Mouse (Mus musculus) heart, postnatal 0 days (tissue): Measurements from ENCODE around the gene Asb16. TPM values are rescaled to one million over a fixed set of nuclear protein-coding genes. Genes with fewer than 3 reads are reported as not detected.

ENCODE experiments used
- ATAC-seq: fragments of 200-750 bp; cut with Nextera tagmentation; 2 replicates; pipeline ENCODE4 v1.8.0; 2017; ENCODE audit warnings: low read depth, moderate number of reproducible peaks, moderate library complexity; ENCODE audit not compliant: insufficient read depth
- DNase-seq: peaks from one replicate; pipeline ENCODE4 v3.0.0-alpha.2; 2016; ENCODE audit warnings: low spot score
- H3K27ac ChIP-seq: fragments of 300-500 bp; sonication (generic); 2 replicates; pipeline ENCODE4 v1.5.1; 2014; ENCODE audit warnings: low read depth, mild to moderate bottlenecking
- H3K27me3 ChIP-seq: fragments of 300-500 bp; sonication (generic); 2 replicates; pipeline ENCODE4 v1.6.1; 2014; ENCODE audit warnings: low read length, mixed read lengths; ENCODE audit not compliant: control insufficient read depth, insufficient read depth
- H3K36me3 ChIP-seq: fragments of 300-500 bp; sonication (generic); replicated peaks from 2 replicates; pipeline ENCODE4 v1.6.1; 2014; ENCODE audit warnings: low read length, mixed read lengths; ENCODE audit not compliant: control insufficient read depth, insufficient read depth
- H3K4me1 ChIP-seq: fragments of 300-500 bp; sonication (generic); 2 replicates; pipeline ENCODE4 v1.6.1; 2014; ENCODE audit warnings: antibody characterized with exemption; ENCODE audit not compliant: control insufficient read depth, insufficient read depth
- H3K4me2 ChIP-seq: fragments of 300-500 bp; sonication (generic); 2 replicates; pipeline ENCODE4 v1.6.1; 2014; ENCODE audit warnings: low read depth, mild to moderate bottlenecking, low read length, moderate library complexity
- H3K4me3 ChIP-seq: fragments of 300-500 bp; sonication (generic); 2 replicates; pipeline ENCODE4 v1.5.1; 2014; ENCODE audit warnings: low read depth, low read length
- H3K9ac ChIP-seq: fragments of 300-500 bp; sonication (generic); replicated peaks from 2 replicates; pipeline ENCODE4 v1.6.1; 2014; ENCODE audit warnings: low read depth, low read length, mixed read lengths
- H3K9me3 ChIP-seq: fragments of 300-500 bp; sonication (generic); replicated peaks from 2 replicates; pipeline ENCODE4 v1.6.1; 2016; ENCODE audit warnings: low read length; ENCODE audit not compliant: control insufficient read depth
- CTCF ChIP-seq: IDR thresholded peaks from 2 replicates; pipeline ENCODE4 v1.5.1; 2016; ENCODE audit warnings: antibody characterized with exemption, control low read depth, low read depth
- EP300 ChIP-seq: IDR thresholded peaks from 2 replicates; pipeline ENCODE4 v1.6.1; 2016; ENCODE audit warnings: antibody characterized with exemption, low read depth
- WGBS: fragments of 180-500 bp; shearing (Covaris S2); extraction: QIAGEN DNeasy Blood & Tissue Kit; methylation state at CpG from one replicate; pipeline ENCODE4 v1.1.7; 2014; 5-methylcytosine and 5-hydroxymethylcytosine counted together
- polyA plus RNA-seq: library from polyadenylated mRNA; unstranded; fragments of >200 nt; fragmentation: Nextera tagmentation; extraction: Ambion mirVana; gene quantifications from 2 replicates; pipeline ENCODE4 v1.2.1, GENCODE M21; 2015
- total RNA-seq: library from RNA; depleted of rRNA; stranded (reverse); fragments of >200 nt; gene quantifications from 2 replicates; pipeline ENCODE4 v1.2.3, GENCODE M21; 2014; ENCODE audit warnings: low replicate concordance

Asb16 gene
- total and polyA plus RNA-seq, 2 experiments from 2014 or later = 0.07 to 0.99 TPM

DNA sequence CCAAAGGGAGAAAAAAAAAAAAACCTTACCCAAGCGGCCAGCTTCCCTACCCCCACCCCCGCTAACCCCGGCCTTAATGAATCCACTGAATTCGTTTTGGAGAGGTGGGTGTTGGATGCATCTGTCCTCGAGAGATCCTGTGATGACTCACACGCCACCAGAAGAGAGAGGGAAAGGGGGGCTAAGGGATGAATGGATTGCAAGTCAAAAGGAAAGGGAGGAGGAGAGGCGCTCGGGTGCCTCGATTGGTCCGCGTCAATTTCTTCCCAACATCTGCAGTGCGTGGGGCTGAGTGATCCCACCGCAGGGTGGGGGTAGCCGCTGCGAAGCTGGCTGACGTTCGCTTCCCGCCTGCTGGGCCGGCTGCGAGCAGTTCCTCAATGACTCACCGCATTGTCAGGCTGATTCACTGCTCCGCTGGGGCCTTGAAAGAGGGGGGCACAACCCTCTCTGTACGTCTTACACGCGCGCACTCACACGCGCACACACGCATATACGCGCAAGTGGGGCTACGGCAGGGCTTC is 23.6 kb upstream of the Asb16 start:
- Histone ChIP-seq H3K4me3 (peak overlapping the region; percentile 40), H3K9ac (peak overlapping the region; percentile 24; the same call in 1 of the 2 replicates), H3K27me3 (no peaks in the 10 kb centered on the region), H3K27ac (peak overlapping the region; percentile 20; the same call in 1 of the 2 replicates), H3K4me2 (peak overlapping the region; percentile 66), H3K9me3 (no peaks in the 10 kb centered on the region; the same call in 1 of the 2 replicates), H3K36me3 (no peaks in the 10 kb centered on the region), H3K4me1 (peaks cover 13% of the 10 kb centered on the region)
- ATAC-seq (peak; percentile 78), DNase-seq (peak; percentile 69)
- 0 out of 2 replicates have a peak, but pooled peaks have one; percentile 61 for TF ChIP-seq EP300
- TF ChIP-seq CTCF = no peak; the same call in 1 of the 2 replicates
- WGBS = under 1% methylated on average over 32 of the region's 32 CpGs

DNA sequence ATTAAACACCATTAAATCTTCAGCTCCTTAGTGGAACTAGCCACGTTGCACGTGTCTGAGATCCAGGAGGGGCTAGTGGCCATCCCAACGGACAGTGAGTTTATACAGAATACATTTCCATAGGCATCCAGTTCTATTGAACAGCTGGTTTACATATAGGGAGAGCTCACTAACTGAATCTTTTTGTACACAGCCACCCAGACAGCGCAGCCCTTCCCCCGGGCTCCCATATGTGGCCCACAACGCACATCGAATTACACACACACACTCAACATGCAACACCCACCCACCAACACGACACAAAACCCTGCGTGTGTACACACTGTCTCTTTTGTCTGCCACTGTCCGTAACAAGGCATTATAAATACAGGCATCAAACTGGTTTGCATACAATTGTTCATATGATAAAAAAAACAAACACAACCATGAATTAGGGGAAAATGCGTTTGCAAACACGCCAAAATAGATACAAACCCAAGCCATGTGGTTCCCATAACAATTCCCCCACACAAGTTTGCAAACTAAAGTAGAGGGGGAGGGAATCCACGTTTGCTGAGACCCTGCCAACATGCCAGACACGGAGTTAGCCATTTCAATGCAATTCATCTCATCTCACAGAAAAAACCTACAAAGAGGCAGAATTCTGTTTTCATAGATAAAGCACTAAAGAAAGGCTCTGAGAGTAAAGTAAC is 22.8 kb upstream of the Asb16 start:
- no peak overlapping the region for H3K9ac ChIP-seq
- ATAC-seq = no peak
- WGBS = 67% methylated on average over 14 of the region's 14 CpGs

DNA sequence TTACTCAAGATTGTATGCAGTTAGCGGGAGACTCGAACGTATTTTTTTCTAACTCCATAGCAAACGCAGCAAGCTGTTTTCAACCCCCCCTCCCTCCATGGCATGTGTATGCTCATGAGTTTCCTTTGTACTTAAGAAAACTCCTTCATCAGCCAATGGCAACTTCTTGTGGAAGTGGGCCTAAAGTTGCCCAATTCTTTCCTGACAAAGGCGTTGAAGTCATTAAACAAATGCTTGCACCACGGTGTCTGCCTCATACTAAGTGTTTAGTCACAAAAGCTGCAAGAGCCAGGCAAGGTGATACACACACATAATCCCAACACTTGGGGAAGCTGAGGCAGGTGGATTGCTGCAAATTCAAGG is 22.3 kb upstream of the Asb16 start:
- TF ChIP-seq EP300 = no peak
- TF ChIP-seq CTCF = no peak
- no peak overlapping the region for H3K4me2 ChIP-seq
- DNase-seq = no peak
- H3K4me3 ChIP-seq = no peak overlapping the region
- WGBS = 82% methylated on average over 6 of the region's 6 CpGs
- H3K27ac ChIP-seq = no peak overlapping the region
- H3K9ac ChIP-seq = no peak overlapping the region
- H3K36me3 ChIP-seq = no peaks in the 10 kb centered on the region
- no peak for ATAC-seq
- peaks cover 13% of the 10 kb centered on the region for H3K4me1 ChIP-seq
- H3K9me3 ChIP-seq = no peaks in the 10 kb centered on the region; the same call in 1 of the 2 replicates
- no peaks in the 10 kb centered on the region for H3K27me3 ChIP-seq

More for the DNA sequence above, 22.8 kb upstream of the Asb16 start:
- peak overlapping the region; percentile 40 for H3K4me3 ChIP-seq
- no peaks in the 10 kb centered on the region for H3K27me3 ChIP-seq
- H3K36me3 ChIP-seq = no peaks in the 10 kb centered on the region
- TF ChIP-seq EP300 (no peak; the same call in 1 of the 2 replicates), CTCF (no peak)
- peak overlapping the region; percentile 20; the same call in 1 of the 2 replicates for H3K27ac ChIP-seq
- peaks cover 13% of the 10 kb centered on the region for H3K4me1 ChIP-seq
- H3K4me2 ChIP-seq = peak overlapping the region; percentile 66
- H3K9me3 ChIP-seq = no peaks in the 10 kb centered on the region; the same call in 1 of the 2 replicates
- no peak for DNase-seq

DNA sequence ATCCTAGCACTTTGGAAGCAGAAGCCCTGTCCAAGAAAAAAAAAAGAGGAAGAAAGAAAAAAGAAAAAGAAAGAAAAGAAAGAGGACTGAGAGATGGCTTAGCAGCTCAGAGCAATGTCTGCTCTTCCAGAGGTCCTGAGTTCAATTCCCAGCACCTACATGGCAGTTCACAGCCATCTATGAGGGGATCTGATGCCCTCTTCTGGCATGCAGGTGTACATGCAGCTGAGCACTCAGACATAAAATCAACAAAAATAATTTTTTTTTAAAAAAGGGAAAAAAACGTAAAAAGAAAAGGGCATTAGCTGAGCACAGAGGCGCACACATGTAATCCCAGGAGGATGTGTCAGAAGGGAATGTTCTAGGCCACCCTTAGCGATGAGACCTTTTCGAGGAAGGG is 21.7 kb upstream of the Asb16 start:
- 85% methylated on average over 4 of the region's 4 CpGs for WGBS
- no peak overlapping the region for H3K4me2 ChIP-seq
- TF ChIP-seq EP300 (no peak), CTCF (0 out of 2 replicates have a peak, but pooled peaks have one; percentile 9)
- no peak overlapping the region for H3K27ac ChIP-seq
- no peak overlapping the region for H3K4me3 ChIP-seq
- H3K27me3 ChIP-seq = no peaks in the 10 kb centered on the region
- H3K36me3 ChIP-seq = no peaks in the 10 kb centered on the region
- no peak overlapping the region for H3K9ac ChIP-seq
- peaks cover 13% of the 10 kb centered on the region for H3K4me1 ChIP-seq
- no peak for DNase-seq
- ATAC-seq = no peak
- no peaks in the 10 kb centered on the region; the same call in 1 of the 2 replicates for H3K9me3 ChIP-seq

DNA sequence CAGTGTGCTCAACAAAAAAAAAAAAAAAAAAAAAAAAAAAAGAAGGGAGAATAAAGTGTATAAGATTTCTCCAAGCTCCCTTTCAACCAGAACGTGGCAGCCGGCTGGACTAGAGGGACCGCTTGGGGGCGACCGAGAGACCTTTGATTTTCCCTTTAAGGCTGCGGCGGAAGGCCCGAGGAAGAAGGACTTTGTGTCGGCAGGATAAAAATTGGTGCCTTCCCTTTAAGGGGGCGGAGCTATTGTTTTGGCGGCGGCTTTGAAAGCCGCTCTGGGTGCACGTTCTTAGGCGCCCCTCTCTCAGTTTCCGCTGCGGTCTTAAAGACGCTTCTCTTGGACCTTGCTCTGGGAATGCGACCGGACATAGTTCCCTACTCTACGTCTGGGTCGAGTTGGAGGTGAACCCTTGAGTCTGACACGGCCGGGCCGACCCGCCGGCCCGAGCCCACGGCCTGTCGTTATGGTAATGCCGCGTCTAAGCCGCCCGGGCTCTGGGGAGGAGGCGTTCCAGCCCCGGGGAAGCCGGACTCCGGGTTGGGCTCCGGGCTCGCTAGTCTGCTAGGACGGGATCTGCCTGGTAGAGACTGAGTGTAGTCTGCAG is 19.8 kb upstream of the Asb16 start, which contains the start of gene BC030867:
Gene BC030867, plus strand, starts transcription at position 253 of the 601 bp plus-strand sequence.
- peak within 1 kb of the TSS; percentile 75 for H3K4me3 ChIP-seq
- no peak within 1 kb of the TSS for H3K27ac ChIP-seq
- peak within 1 kb of the TSS; percentile 99 for H3K4me2 ChIP-seq
- under 1% methylated on average over 41 of the region's 41 CpGs for WGBS
- peak within 1 kb of the TSS; percentile 56; the same call in 1 of the 2 replicates for H3K9ac ChIP-seq
- TF ChIP-seq CTCF (peak; percentile 76), EP300 (peak; percentile 65)
- DNase-seq (peak; percentile 88), ATAC-seq (peak; percentile 63)
- no peaks in the 10 kb centered on the region for H3K9me3 ChIP-seq
- H3K36me3 ChIP-seq = no peaks in the 10 kb centered on the region
- no peaks in the 10 kb centered on the region for H3K27me3 ChIP-seq
- H3K4me1 ChIP-seq = peaks cover 13% of the 10 kb centered on the region
